Mouse (Mus musculus) brain, embryonic 14.5 days (tissue): ENCODE measurements at regions not wholly inside any gene's neighbourhood (a gene's known extent, or its start where the extent isn't known, plus 50 kb on each side); places are given as distances from the start of the nearest gene placed in this dataset.

Source experiments
- CTCF ChIP-seq: fragments of 200-500 bp; IDR thresholded peaks from 2 replicates; pipeline ENCODE4 v1.5.1; 2012; ENCODE audit warnings: inconsistent platforms, mild to moderate bottlenecking, moderate library complexity, borderline replicate concordance; ENCODE audit not compliant: insufficient read depth, insufficient read length; ENCODE audit errors: extremely low read depth
- POLR2A ChIP-seq: fragments of 200-500 bp; IDR thresholded peaks from 2 replicates; pipeline ENCODE4 v1.6.1; 2012; ENCODE audit warnings: mild to moderate bottlenecking, inconsistent platforms, borderline replicate concordance; ENCODE audit not compliant: poor library complexity, insufficient read depth, insufficient read length, severe bottlenecking; ENCODE audit errors: extremely low read depth

DNA sequence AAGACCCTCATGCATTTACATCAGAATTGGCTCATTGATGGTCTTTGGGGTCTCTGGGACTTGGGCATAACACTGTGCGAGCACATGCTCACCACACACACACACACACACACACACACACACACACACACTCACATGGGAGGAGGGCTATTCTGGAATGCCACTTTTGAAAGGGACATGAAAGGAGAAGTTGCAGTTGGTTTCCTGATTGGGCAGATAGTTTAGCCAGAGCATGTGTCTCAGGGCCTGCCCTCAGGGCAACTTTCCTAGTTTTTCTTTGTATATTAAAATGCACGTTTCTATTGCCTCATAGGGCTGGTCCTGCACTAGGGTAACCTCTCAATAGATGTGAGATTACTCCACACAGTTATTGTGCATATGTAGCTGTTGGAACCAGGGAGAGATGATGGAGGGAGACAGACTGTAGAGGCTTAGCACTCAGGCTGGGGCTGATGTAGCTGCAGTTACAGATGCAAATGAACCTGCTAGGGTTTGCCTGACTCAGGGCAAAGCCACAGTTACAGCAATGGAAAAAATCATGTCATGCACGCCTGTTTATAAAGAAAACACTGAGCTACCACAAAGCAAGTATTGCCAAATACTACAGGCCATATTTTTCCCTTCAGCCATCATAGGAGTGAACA, 115.3 kb upstream of the Arhgap28 start:
- no peak for TF ChIP-seq CTCF
- TF ChIP-seq POLR2A, result no peak
